Mouse (Mus musculus) kidney, embryonic 14.5 days (tissue): ENCODE data around the gene Ntn5. TPM values are rescaled to one million over a fixed set of nuclear protein-coding genes. Genes with fewer than 3 reads are reported as not detected.
A peak's percentile ranks its signal among the peaks of the same experiment; 100 is the strongest.

ENCODE experiments used
- ATAC-seq: fragments of 200-750 bp; cut with Nextera tagmentation; 2 replicates; pipeline ENCODE4 v1.8.0; 2017; ENCODE audit warnings: moderate number of reproducible peaks, mild to moderate bottlenecking, moderate TSS enrichment, moderate library complexity; ENCODE audit not compliant: low FRiP score, low TSS enrichment
- H3K27ac ChIP-seq: fragments of 300-500 bp; sonication (generic); 2 replicates; pipeline ENCODE4 v1.5.1; 2014; ENCODE audit warnings: low read depth, mild to moderate bottlenecking, low read length, moderate library complexity, mixed read lengths
- H3K27me3 ChIP-seq: fragments of 300-500 bp; sonication (generic); 2 replicates; pipeline ENCODE4 v1.6.1; 2014; ENCODE audit warnings: mild to moderate bottlenecking, low read length; ENCODE audit not compliant: control insufficient read depth, insufficient read depth
- H3K36me3 ChIP-seq: fragments of 300-500 bp; sonication (generic); 2 replicates; pipeline ENCODE4 v1.6.1; 2014; ENCODE audit warnings: low read length, mixed read lengths; ENCODE audit not compliant: control insufficient read depth, insufficient read depth
- H3K4me1 ChIP-seq: fragments of 300-500 bp; sonication (generic); 2 replicates; pipeline ENCODE4 v1.6.1; 2014; ENCODE audit warnings: low read length, mixed read lengths; ENCODE audit not compliant: control insufficient read depth, insufficient read depth
- H3K4me2 ChIP-seq: fragments of 300-500 bp; sonication (generic); replicated peaks from 2 replicates; pipeline ENCODE4 v1.6.1; 2014; ENCODE audit warnings: low read depth, mild to moderate bottlenecking, low read length
- H3K4me3 ChIP-seq: fragments of 300-500 bp; sonication (generic); 2 replicates; pipeline ENCODE4 v1.5.1; 2014; ENCODE audit warnings: mild to moderate bottlenecking, low read length
- H3K9ac ChIP-seq: fragments of 300-500 bp; sonication (generic); 2 replicates; pipeline ENCODE4 v1.6.1; 2014; ENCODE audit warnings: low read depth, mild to moderate bottlenecking, low read length, moderate library complexity
- H3K9me3 ChIP-seq: fragments of 300-500 bp; sonication (generic); 2 replicates; pipeline ENCODE4 v1.6.1; 2016; ENCODE audit warnings: low read length; ENCODE audit not compliant: control insufficient read depth
- WGBS: fragments of 180-500 bp; shearing (Covaris S2); extraction: QIAGEN DNeasy Blood & Tissue Kit; methylation state at CpG from one replicate; pipeline ENCODE4 v1.1.7; 2014; 5-methylcytosine and 5-hydroxymethylcytosine counted together
- polyA plus RNA-seq: library from polyadenylated mRNA; unstranded; fragments of >200 nt; fragmentation: Nextera tagmentation; extraction: Ambion mirVana; gene quantifications from 2 replicates; pipeline ENCODE4 v1.2.1, GENCODE M21; 2014

The Ntn5 gene
- polyA plus RNA-seq, 1 experiment from 2014 or later: 0.27 TPM

- Histone ChIP-seq H3K9me3 (no peaks in the 10 kb centered on the region), H3K9ac (no peak overlapping the region), H3K27me3 (no peaks in the 10 kb centered on the region), H3K4me3 (no peak overlapping the region), H3K27ac (no peak overlapping the region), H3K4me1 (peaks cover 13% of the 10 kb centered on the region), H3K4me2 (no peak overlapping the region), H3K36me3 (peaks cover 82% of the 10 kb centered on the region)
- ATAC-seq: no peak
- WGBS: 65% methylated on average over 13 of the region's 13 CpGs
These were observed 38.5 kb downstream of the Ntn5 start for GRCm38 (mm10) chr7:45722348-45722713.

DNA sequence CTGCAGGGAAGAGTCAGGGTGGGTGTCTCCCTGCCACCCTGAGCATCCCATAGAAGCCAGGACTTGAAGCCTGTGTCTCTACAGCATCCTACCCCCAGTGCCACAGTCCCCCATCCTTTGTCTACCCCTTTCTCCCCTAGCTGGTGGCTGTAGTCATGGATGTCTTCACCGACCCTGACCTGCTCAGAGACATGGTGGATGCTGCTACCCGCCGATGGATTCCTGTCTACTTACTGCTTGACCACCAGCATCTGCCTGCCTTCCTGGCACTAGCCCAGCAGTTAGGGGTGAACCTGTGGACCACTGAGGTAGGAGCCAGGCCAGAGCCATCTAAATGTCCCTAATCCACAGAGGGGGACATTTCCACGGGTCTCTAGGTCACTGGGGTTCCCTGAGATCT is 39.5 kb downstream of the Ntn5 start:
- H3K9me3 ChIP-seq: no peaks in the 10 kb centered on the region
- peaks cover 86% of the 10 kb centered on the region for H3K36me3 ChIP-seq
- H3K4me3 ChIP-seq: no peak overlapping the region
- H3K9ac ChIP-seq: no peak overlapping the region
- ATAC-seq: no peak
- no peak overlapping the region for H3K4me2 ChIP-seq
- no peak overlapping the region for H3K27ac ChIP-seq
- H3K27me3 ChIP-seq: no peaks in the 10 kb centered on the region
- 93% methylated on average over 4 of the region's 4 CpGs for WGBS
- H3K4me1 ChIP-seq: peaks cover 13% of the 10 kb centered on the region

GRCm38 (mm10) chr7:45723781-45724180 is 40.0 kb downstream of the Ntn5 start:
- WGBS: 84% methylated on average over 14 of the region's 14 CpGs
- peaks cover 86% of the 10 kb centered on the region for H3K36me3 ChIP-seq
- H3K27me3 ChIP-seq: no peaks in the 10 kb centered on the region
- no peak overlapping the region for H3K4me2 ChIP-seq
- ATAC-seq: no peak
- H3K4me3 ChIP-seq: no peak overlapping the region
- H3K9ac ChIP-seq: no peak overlapping the region
- H3K4me1 ChIP-seq: peaks cover 12% of the 10 kb centered on the region
- H3K27ac ChIP-seq: no peak overlapping the region
- no peaks in the 10 kb centered on the region for H3K9me3 ChIP-seq

DNA sequence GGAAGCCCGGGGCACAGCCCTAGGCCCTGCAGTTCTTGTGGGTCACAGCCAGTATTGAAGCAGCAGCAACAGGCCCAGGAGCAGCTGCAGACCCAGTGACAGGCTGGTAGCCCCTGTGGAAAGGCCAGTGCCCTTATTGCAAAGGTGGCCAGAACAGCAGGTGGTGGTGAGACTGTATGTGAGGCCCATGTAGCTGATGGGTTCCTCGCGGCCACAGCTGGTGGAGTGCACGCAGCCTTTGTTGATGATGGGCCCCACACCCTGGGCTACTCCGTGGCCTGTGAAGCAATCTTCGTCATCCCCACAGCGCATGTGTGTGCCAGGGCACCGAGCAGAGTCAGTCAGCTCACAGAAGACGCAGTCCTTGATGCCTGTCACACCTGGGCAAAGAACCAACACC is 41.3 kb downstream of the Ntn5 start:
- Histone ChIP-seq H3K4me3 (no peak overlapping the region), H3K9me3 (no peaks in the 10 kb centered on the region), H3K4me2 (no peak overlapping the region), H3K27me3 (no peaks in the 10 kb centered on the region), H3K27ac (no peak overlapping the region), H3K9ac (no peak overlapping the region), H3K4me1 (no peaks in the 10 kb centered on the region), H3K36me3 (peaks cover 75% of the 10 kb centered on the region)
- ATAC-seq: no peak
- 92% methylated on average over 9 of the region's 9 CpGs for WGBS

GRCm38 (mm10) chr7:45725713-45726112 is 41.9 kb downstream of the Ntn5 start, which contains the start of gene Spaca4:
Gene Spaca4 (minus strand): TSS chr7:45725813.
- 0 out of 2 replicates have a peak, but pooled peaks cover 2% of the 10 kb centered on the region for H3K4me1 ChIP-seq

DNA sequence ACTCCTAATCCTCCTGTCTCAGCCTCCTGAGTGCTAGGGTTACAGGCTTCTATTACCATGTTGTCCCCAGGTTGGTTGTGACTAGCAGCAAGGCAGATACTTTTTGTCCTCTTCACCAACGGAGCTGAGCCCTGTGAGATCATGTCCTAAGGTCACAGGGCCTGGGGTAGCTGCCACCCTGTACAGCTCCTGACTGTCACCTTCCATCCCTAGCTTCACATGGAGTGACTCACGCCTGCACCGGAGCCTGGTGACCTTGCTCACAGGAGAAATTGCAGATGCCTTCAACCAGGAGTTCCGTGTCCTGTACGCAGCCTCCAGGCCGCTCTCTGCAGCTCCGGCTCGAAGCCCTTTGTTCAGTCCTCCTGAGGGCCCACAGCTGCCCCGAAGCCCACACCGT is 42.6 kb downstream of the Ntn5 start:
- WGBS: 92% methylated on average over 10 of the region's 10 CpGs
- no peak for ATAC-seq
- Histone ChIP-seq H3K4me3 (no peak overlapping the region), H3K4me1 (peaks cover 8% of the 10 kb centered on the region; the same call in 1 of the 2 replicates), H3K4me2 (no peak overlapping the region), H3K27me3 (no peaks in the 10 kb centered on the region), H3K9ac (no peak overlapping the region), H3K9me3 (no peaks in the 10 kb centered on the region), H3K36me3 (peaks cover 63% of the 10 kb centered on the region), H3K27ac (no peak overlapping the region)

More at GRCm38 (mm10) chr7:45725713-45726112, 41.9 kb downstream of the Ntn5 start, which contains the start of gene Spaca4:
- WGBS: 93% methylated on average over 11 of the region's 11 CpGs
- H3K9ac ChIP-seq: no peak within 1 kb of the TSS
- no peak within 1 kb of the TSS for H3K4me3 ChIP-seq
- H3K9me3 ChIP-seq: no peaks in the 10 kb centered on the region
- H3K36me3 ChIP-seq: peaks cover 70% of the 10 kb centered on the region
- H3K27ac ChIP-seq: no peak within 1 kb of the TSS
- ATAC-seq: no peak
- no peak within 1 kb of the TSS for H3K4me2 ChIP-seq
- H3K27me3 ChIP-seq: no peaks in the 10 kb centered on the region

DNA sequence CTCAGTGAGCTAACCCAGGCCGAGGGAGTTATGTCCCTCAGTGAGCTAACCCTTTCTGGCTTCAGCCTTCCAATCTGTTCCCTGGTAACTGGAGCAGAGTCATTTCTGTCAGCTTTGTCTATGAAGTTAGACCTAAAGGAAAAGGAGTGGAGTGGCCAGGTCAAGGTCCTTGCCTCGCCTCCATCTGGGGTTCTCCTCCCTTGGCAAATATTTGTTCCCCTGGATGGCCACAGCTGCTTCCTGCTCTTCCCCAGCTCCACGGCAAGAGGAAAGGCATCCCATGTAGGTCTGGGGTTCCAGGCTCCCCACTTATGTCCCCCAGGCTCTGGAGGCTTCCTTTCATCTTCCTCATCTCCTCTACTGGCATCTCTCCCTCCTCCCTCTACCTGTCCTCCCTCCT is 43.8 kb downstream of the Ntn5 start:
- H3K4me1 ChIP-seq: peaks cover 8% of the 10 kb centered on the region; the same call in 1 of the 2 replicates
- 62% methylated on average over 3 of the region's 3 CpGs for WGBS
- ATAC-seq: no peak
- no peaks in the 10 kb centered on the region for H3K27me3 ChIP-seq
- no peak overlapping the region for H3K27ac ChIP-seq
- H3K4me3 ChIP-seq: no peak overlapping the region
- H3K9ac ChIP-seq: no peak overlapping the region
- no peak overlapping the region for H3K4me2 ChIP-seq
- H3K9me3 ChIP-seq: no peaks in the 10 kb centered on the region
- H3K36me3 ChIP-seq: peaks cover 51% of the 10 kb centered on the region

- Histone ChIP-seq H3K9ac (no peak overlapping the region), H3K4me3 (no peak overlapping the region), H3K36me3 (peaks cover 18% of the 10 kb centered on the region), H3K4me1 (peaks cover 8% of the 10 kb centered on the region; the same call in 1 of the 2 replicates), H3K4me2 (no peak overlapping the region), H3K27ac (no peak overlapping the region; the same call in 1 of the 2 replicates), H3K27me3 (no peaks in the 10 kb centered on the region), H3K9me3 (no peaks in the 10 kb centered on the region)
- WGBS: 16% methylated on average over 16 of the region's 16 CpGs
- ATAC-seq: peak; percentile 44
These were observed 47.1 kb downstream of the Ntn5 start for GRCm38 (mm10) chr7:45730727-45731431.

DNA sequence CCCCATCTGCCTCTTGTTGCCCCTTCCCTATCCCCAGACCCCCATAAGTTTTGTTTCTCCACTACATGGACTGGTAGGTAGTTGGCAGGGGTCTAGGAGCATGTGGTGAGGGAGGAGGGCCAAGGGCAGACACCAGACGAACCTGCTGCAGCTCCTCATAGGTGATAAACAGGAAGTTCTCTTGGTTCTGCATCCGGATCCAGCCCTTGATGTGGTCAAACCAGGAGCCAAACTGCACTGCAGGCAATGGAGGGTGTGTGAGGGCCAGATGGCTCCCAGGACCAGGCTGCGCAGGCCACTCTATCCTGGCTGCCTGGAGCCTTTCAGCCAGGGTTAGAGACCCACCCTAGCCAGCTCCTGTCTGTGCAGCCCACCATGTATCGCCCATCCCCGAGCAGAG is 49.7 kb downstream of the Ntn5 start:
- H3K27ac ChIP-seq: no peak overlapping the region
- peaks cover 8% of the 10 kb centered on the region; the same call in 1 of the 2 replicates for H3K4me1 ChIP-seq
- no peak for ATAC-seq
- H3K27me3 ChIP-seq: no peaks in the 10 kb centered on the region
- H3K36me3 ChIP-seq: no peaks in the 10 kb centered on the region; the same call in 1 of the 2 replicates
- H3K4me3 ChIP-seq: no peak overlapping the region
- WGBS: 64% methylated on average over 5 of the region's 5 CpGs
- H3K9me3 ChIP-seq: no peaks in the 10 kb centered on the region
- H3K9ac ChIP-seq: no peak overlapping the region
- no peak overlapping the region for H3K4me2 ChIP-seq
